Mouse (Mus musculus): ENCODE results near the gene Fam171a2. TPM values are rescaled to one million over a fixed set of nuclear protein-coding genes. Genes with fewer than 3 reads are reported as not detected.
"Not testable (repeated sequence)": the region's sequence is repeated elsewhere in the genome, so short reads cannot be mapped to it uniquely, and the experiment has no call there.

The Fam171a2 gene
- polyA plus RNA-seq, 1 experiment, result 0.01 TPM

GRCm38 (mm10) chr11:102396263-102396662, 51.2 kb downstream of the Fam171a2 start:
- TF ChIP-seq GATA1 (IDR thresholded peaks at IDR 0.05; ENCODE audit: low read length), result no peak
- TF ChIP-seq TAL1 (IDR thresholded peaks at IDR 0.05; ENCODE audit: low read length), result no peak
- Histone ChIP-seq H3K9me3 (ENCODE audit: control insufficient read depth, low read length) (peaks cover 15% of the 10 kb centered on the region), H3K4me1 (ENCODE audit: control insufficient read depth) (peaks cover 59% of the 10 kb centered on the region), H3K36me3 (ENCODE audit: control insufficient read depth) (peaks cover 13% of the 10 kb centered on the region), H3K4me3 (replicated peaks) (no peak overlapping the region), H3K27me3 (ENCODE audit: control insufficient read depth) (peaks cover 100% of the 10 kb centered on the region)

DNA sequence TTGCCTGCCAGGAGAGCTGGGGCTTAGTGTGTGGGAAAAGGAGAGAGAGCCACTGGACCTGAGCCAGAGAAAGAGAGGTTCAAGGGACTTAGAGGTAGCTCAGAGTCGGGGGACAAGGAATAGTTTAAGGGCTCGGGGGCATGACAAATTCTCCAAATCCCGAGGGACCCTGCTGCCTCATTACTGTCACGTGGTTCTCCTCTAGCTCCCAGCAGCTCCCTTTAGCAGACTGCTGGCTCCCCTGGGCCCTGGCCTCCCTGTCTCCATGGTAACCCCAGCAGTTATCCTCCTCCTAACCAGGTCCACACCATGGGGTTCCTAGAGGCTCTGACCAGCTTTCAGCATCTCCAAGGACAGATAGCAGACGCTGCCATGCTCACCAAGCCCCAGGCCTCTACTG, 52.2 kb downstream of the Fam171a2 start:
- H3K36me3 ChIP-seq (ENCODE audit: control insufficient read depth), result peaks cover 4% of the 10 kb centered on the region
- H3K27me3 ChIP-seq (ENCODE audit: control insufficient read depth), result peaks cover 100% of the 10 kb centered on the region
- H3K4me1 ChIP-seq (ENCODE audit: control insufficient read depth), result peaks cover 54% of the 10 kb centered on the region
- TF ChIP-seq TAL1 (IDR thresholded peaks at IDR 0.05; ENCODE audit: low read length) (no peak), GATA1 (IDR thresholded peaks at IDR 0.05; ENCODE audit: low read length) (no peak)
- no peak overlapping the region for H3K4me3 ChIP-seq (replicated peaks)
- peaks cover 12% of the 10 kb centered on the region for H3K9me3 ChIP-seq (ENCODE audit: control insufficient read depth, low read length)

- peaks cover 3% of the 10 kb centered on the region for H3K36me3 ChIP-seq (ENCODE audit: control insufficient read depth)
- peaks cover 47% of the 10 kb centered on the region for H3K4me1 ChIP-seq (ENCODE audit: control insufficient read depth)
- no peak for TF ChIP-seq TAL1 (IDR thresholded peaks at IDR 0.05; ENCODE audit: low read length)
- no peak for TF ChIP-seq GATA1 (IDR thresholded peaks at IDR 0.05; ENCODE audit: low read length)
- H3K4me3 ChIP-seq (replicated peaks), result no peak overlapping the region
- H3K9me3 ChIP-seq (ENCODE audit: control insufficient read depth, low read length), result peaks cover 8% of the 10 kb centered on the region
- peaks cover 99% of the 10 kb centered on the region for H3K27me3 ChIP-seq (ENCODE audit: control insufficient read depth)
Observed at GRCm38 (mm10) chr11:102394421-102395124, 52.9 kb downstream of the Fam171a2 start.

GRCm38 (mm10) chr11:102393719-102394420, 53.6 kb downstream of the Fam171a2 start:
- Histone ChIP-seq H3K4me1 (ENCODE audit: control insufficient read depth) (peaks cover 45% of the 10 kb centered on the region), H3K9me3 (ENCODE audit: control insufficient read depth, low read length) (peaks cover under 1% of the 10 kb centered on the region; the same call in 1 of the 2 replicates), H3K4me3 (replicated peaks) (peak overlapping the region; percentile 54), H3K27me3 (ENCODE audit: control insufficient read depth) (peaks cover 98% of the 10 kb centered on the region), H3K36me3 (ENCODE audit: control insufficient read depth) (no peaks in the 10 kb centered on the region)
- TF ChIP-seq GATA1 (IDR thresholded peaks at IDR 0.05; ENCODE audit: low read length), result no peak
- TF ChIP-seq TAL1 (IDR thresholded peaks at IDR 0.05; ENCODE audit: low read length), result no peak

- H3K9me3 ChIP-seq (ENCODE audit: control insufficient read depth, low read length), result no peaks in the 10 kb centered on the region; the same call in 1 of the 2 replicates
- TF ChIP-seq TAL1 (IDR thresholded peaks at IDR 0.05; ENCODE audit: low read length) (no peak), GATA1 (IDR thresholded peaks at IDR 0.05; ENCODE audit: low read length) (no peak)
- no peaks in the 10 kb centered on the region for H3K36me3 ChIP-seq (ENCODE audit: control insufficient read depth)
- peaks cover 44% of the 10 kb centered on the region for H3K4me1 ChIP-seq (ENCODE audit: control insufficient read depth)
- H3K4me3 ChIP-seq (replicated peaks), result peak within 1 kb of the TSS; percentile 54
- H3K27me3 ChIP-seq (ENCODE audit: control insufficient read depth), result peaks cover 94% of the 10 kb centered on the region
Observed at GRCm38 (mm10) chr11:102393238-102393634, 54.2 kb downstream of the Fam171a2 start, which contains the start of gene Rundc3a. Rundc3a (plus strand) TSS chr11:102393403.

- H3K27me3 ChIP-seq (ENCODE audit: control insufficient read depth), result peaks cover 94% of the 10 kb centered on the region
- H3K4me3 ChIP-seq (replicated peaks), result peak overlapping the region; percentile 54
- peaks cover 45% of the 10 kb centered on the region for H3K4me1 ChIP-seq (ENCODE audit: control insufficient read depth)
- TF ChIP-seq TAL1 (IDR thresholded peaks at IDR 0.05; ENCODE audit: low read length) (no peak), GATA1 (IDR thresholded peaks at IDR 0.05; ENCODE audit: low read length) (no peak)
- H3K9me3 ChIP-seq (ENCODE audit: control insufficient read depth, low read length), result no peaks in the 10 kb centered on the region; the same call in 1 of the 2 replicates
- no peaks in the 10 kb centered on the region for H3K36me3 ChIP-seq (ENCODE audit: control insufficient read depth)
Observed at GRCm38 (mm10) chr11:102392441-102393237, 54.8 kb downstream of the Fam171a2 start.

DNA sequence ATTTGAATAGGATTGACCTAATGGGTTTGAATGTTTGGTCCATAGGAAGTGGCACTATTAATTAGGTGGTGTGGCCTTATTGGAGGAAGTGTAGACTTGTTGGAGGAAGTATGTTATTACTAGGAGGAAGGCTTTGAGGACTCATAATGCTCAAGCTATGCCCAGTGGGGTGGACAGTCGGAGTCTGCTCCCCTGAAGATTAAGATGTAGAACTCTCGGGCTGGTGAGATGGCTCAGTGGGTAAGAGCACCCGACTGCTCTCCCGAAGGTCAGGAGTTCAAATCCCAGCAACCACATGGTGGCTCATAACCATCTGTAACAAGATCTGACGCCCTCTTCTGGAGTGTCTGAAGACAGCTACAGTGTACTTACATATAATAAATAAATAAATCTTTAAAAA, 58.0 kb downstream of the Fam171a2 start:
- not testable (repeated sequence) for H3K4me3 ChIP-seq (replicated peaks); H3K9me3 ChIP-seq (ENCODE audit: control insufficient read depth, low read length); H3K36me3 ChIP-seq (ENCODE audit: control insufficient read depth)
- H3K27me3 ChIP-seq (ENCODE audit: control insufficient read depth), result peaks cover 93% of the 10 kb centered on the region
- H3K4me1 ChIP-seq (ENCODE audit: control insufficient read depth), result peaks cover 53% of the 10 kb centered on the region

Other genes starting within 250 kb of the Fam171a2 start
- 4.3 and 6.3 TPM in 2 replicates for gene Hdac5, start 217.5 kb downstream of the Fam171a2 start, polyA plus RNA-seq (2012)
- gene BC030867, start 198.8 kb downstream of the Fam171a2 start, polyA plus RNA-seq (2012), result 0.50 and 1.6 TPM in 2 replicates
- gene Asb16, start 178.9 kb downstream of the Fam171a2 start, polyA plus RNA-seq (2012), result 0.01 and 0.02 TPM in 2 replicates
- gene Tmub2, start 162.8 kb downstream of the Fam171a2 start, polyA plus RNA-seq (2012), result 8.1 and 8.9 TPM in 2 replicates
- 4.5 and 6.0 TPM in 2 replicates for gene Atxn7l3, start 151.1 kb downstream of the Fam171a2 start, polyA plus RNA-seq (2012)
- 10.3 and 12.3 TPM in 2 replicates for gene Ubtf, start 127.9 kb downstream of the Fam171a2 start, polyA plus RNA-seq (2012)
- 575 and 672 TPM in 2 replicates for gene Slc4a1, start 81.5 kb downstream of the Fam171a2 start, polyA plus RNA-seq (2012)
- 1.8 and 2.1 TPM in 2 replicates for gene Rundc3a, start 54.3 kb downstream of the Fam171a2 start, polyA plus RNA-seq (2012)
- gene Slc25a39, start 39.7 kb downstream of the Fam171a2 start, polyA plus RNA-seq (2012), result 579 and 725 TPM in 2 replicates
- 1.8 and 2.6 TPM in 2 replicates for gene Grn, start 17.4 kb downstream of the Fam171a2 start, polyA plus RNA-seq (2012)
- 1.7 and 2.4 TPM in 2 replicates for gene Itga2b, start 22.4 kb upstream of the Fam171a2 start, polyA plus RNA-seq (2012)
- 1.1 and 1.4 TPM in 2 replicates for gene Gpatch8, start 108.7 kb upstream of the Fam171a2 start, polyA plus RNA-seq (2012)
- gene Gm11627, start 131.8 kb upstream of the Fam171a2 start, polyA plus RNA-seq (2012), result not detected in 2 replicates
- gene Fzd2, start 156.7 kb upstream of the Fam171a2 start, polyA plus RNA-seq (2012), result 0.03 TPM in 1 of 2 replicates, not detected in the other
- gene Meioc, start 216.0 kb upstream of the Fam171a2 start, polyA plus RNA-seq (2012), result not detected in 2 replicates

All from erythroblast, embryonic 14.5 days (primary cell).